Mouse (Mus musculus) kidney, embryonic 15.5 days (tissue): ENCODE measurements around the gene Magi2. TPM values are rescaled to one million over a fixed set of nuclear protein-coding genes. Genes with fewer than 3 reads are reported as not detected.

ENCODE experiments used
- ATAC-seq: fragments of 200-750 bp; cut with Nextera tagmentation; replicated peaks from 2 replicates; pipeline ENCODE4 v1.8.0; 2017; ENCODE audit warnings: moderate TSS enrichment; ENCODE audit not compliant: low FRiP score
- H3K27ac ChIP-seq: fragments of 300-500 bp; sonication (generic); 2 replicates; pipeline ENCODE4 v1.5.1; 2015; ENCODE audit warnings: mild to moderate bottlenecking, inconsistent platforms
- H3K27me3 ChIP-seq: fragments of 300-500 bp; sonication (generic); 2 replicates; pipeline ENCODE4 v1.6.1; 2015; ENCODE audit warnings: inconsistent platforms
- H3K36me3 ChIP-seq: fragments of 300-500 bp; sonication (generic); 2 replicates; pipeline ENCODE4 v1.6.1; 2015; ENCODE audit warnings: inconsistent platforms
- H3K4me1 ChIP-seq: fragments of 300-500 bp; sonication (generic); 2 replicates; pipeline ENCODE4 v1.6.1; 2015; ENCODE audit warnings: inconsistent platforms
- H3K4me2 ChIP-seq: fragments of 300-500 bp; sonication (generic); 2 replicates; pipeline ENCODE4 v1.6.1; 2015; ENCODE audit warnings: moderate library complexity, mild to moderate bottlenecking, inconsistent platforms
- H3K4me3 ChIP-seq: fragments of 300-500 bp; sonication (generic); replicated peaks from 2 replicates; pipeline ENCODE4 v1.5.1; 2015; ENCODE audit warnings: mild to moderate bottlenecking, inconsistent platforms
- H3K9ac ChIP-seq: fragments of 300-500 bp; sonication (generic); 2 replicates; pipeline ENCODE4 v1.6.1; 2015; ENCODE audit warnings: mild to moderate bottlenecking, inconsistent platforms
- H3K9me3 ChIP-seq: fragments of 300-500 bp; sonication (generic); replicated peaks from 2 replicates; pipeline ENCODE4 v1.6.1; 2016; ENCODE audit warnings: inconsistent platforms
- WGBS: fragments of 180-500 bp; shearing (Covaris S2); methylation state at CpG from one replicate; pipeline ENCODE4 v1.1.7; 2015; ENCODE audit warnings: mixed read lengths; 5-methylcytosine and 5-hydroxymethylcytosine counted together
- polyA plus RNA-seq: library from polyadenylated mRNA; unstranded; fragments of >200 nt; fragmentation: Nextera tagmentation; extraction: Ambion mirVana; gene quantifications from 2 replicates; pipeline ENCODE4 v1.2.1, GENCODE M21; 2015

Magi2 gene
- polyA plus RNA-seq, 1 experiment from 2014 or later: 18.6 TPM

DNA sequence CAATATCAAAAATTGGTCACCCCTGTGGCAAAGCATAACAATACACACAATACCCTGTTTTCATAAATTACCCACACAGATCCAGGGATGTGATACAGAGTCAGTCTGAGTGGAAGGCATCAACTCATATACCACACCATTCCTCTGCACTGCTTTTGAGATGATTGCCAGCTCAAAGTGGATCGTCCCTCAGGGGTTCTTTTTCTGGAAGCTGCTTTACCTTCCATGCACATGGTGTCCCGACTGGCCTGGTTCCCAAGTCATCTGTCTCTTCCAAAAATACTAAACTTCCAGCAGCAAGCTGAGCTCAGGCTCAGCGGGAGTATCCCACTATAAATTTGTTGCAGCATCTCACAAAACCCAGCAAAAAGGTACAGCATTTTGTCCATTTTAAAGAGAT lies 882.7 kb downstream of the Magi2 start:
- no peak overlapping the region for H3K4me3 ChIP-seq
- H3K9me3 ChIP-seq: no peaks in the 10 kb centered on the region
- H3K27ac ChIP-seq: no peak overlapping the region
- no peak overlapping the region for H3K4me2 ChIP-seq
- 87% methylated on average over 3 of the region's 3 CpGs for WGBS
- no peaks in the 10 kb centered on the region for H3K4me1 ChIP-seq
- no peak overlapping the region for H3K9ac ChIP-seq
- no peak for ATAC-seq
- H3K36me3 ChIP-seq: no peaks in the 10 kb centered on the region
- H3K27me3 ChIP-seq: no peaks in the 10 kb centered on the region

DNA sequence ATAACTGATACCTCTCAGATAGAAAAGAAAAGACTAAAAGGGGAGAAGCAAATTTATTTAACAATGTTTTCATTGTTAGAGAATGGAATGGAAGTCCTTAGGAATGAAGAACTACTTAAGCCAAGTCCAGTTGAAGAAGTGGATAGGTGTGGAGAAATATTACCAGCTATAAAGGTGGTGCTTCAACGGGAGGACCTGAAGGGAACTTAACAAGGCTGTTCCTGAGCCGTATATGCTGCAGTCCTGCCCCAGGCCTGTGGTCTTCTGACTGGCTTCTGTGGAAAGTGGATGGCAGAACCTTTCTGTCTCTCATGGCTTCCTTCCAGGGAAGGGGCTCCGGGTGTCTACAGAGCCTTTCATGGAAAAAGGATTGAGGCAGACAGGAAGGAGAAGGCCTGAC lies 890.3 kb downstream of the Magi2 start:
- Histone ChIP-seq H3K4me3 (no peak overlapping the region), H3K27ac (no peak overlapping the region), H3K9me3 (no peaks in the 10 kb centered on the region), H3K4me2 (no peak overlapping the region), H3K9ac (no peak overlapping the region), H3K4me1 (no peaks in the 10 kb centered on the region), H3K27me3 (no peaks in the 10 kb centered on the region), H3K36me3 (no peaks in the 10 kb centered on the region)
- no peak for ATAC-seq
- WGBS: 80% methylated on average over 3 of the region's 3 CpGs

DNA sequence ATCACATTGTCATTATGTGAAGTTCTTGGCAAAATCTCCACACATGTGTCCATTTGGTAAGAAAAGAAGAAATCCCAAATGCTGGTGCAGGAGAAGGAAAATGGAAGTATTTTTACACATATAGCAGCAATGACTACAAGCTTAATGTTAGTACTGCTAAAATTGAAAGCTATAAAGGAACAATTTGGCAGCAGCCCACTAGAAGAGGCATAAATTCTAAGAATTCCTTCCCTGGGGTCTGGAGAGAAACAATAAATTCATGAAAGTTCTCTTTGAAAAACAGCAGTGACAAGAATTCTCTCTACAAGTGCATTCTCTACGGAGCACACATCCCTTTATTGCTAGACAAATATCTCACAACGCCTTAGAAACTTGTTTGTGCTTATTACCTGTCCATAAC lies 913.4 kb downstream of the Magi2 start:
- H3K4me3 ChIP-seq: no peak overlapping the region
- H3K9me3 ChIP-seq: no peaks in the 10 kb centered on the region
- H3K9ac ChIP-seq: no peak overlapping the region
- H3K4me2 ChIP-seq: no peak overlapping the region
- ATAC-seq: peak; percentile 56; the same call in 1 of the 2 replicates
- WGBS: 54% methylated on average over 2 of the region's 2 CpGs
- no peaks in the 10 kb centered on the region for H3K27me3 ChIP-seq
- H3K36me3 ChIP-seq: no peaks in the 10 kb centered on the region
- H3K27ac ChIP-seq: no peak overlapping the region
- H3K4me1 ChIP-seq: no peaks in the 10 kb centered on the region

DNA sequence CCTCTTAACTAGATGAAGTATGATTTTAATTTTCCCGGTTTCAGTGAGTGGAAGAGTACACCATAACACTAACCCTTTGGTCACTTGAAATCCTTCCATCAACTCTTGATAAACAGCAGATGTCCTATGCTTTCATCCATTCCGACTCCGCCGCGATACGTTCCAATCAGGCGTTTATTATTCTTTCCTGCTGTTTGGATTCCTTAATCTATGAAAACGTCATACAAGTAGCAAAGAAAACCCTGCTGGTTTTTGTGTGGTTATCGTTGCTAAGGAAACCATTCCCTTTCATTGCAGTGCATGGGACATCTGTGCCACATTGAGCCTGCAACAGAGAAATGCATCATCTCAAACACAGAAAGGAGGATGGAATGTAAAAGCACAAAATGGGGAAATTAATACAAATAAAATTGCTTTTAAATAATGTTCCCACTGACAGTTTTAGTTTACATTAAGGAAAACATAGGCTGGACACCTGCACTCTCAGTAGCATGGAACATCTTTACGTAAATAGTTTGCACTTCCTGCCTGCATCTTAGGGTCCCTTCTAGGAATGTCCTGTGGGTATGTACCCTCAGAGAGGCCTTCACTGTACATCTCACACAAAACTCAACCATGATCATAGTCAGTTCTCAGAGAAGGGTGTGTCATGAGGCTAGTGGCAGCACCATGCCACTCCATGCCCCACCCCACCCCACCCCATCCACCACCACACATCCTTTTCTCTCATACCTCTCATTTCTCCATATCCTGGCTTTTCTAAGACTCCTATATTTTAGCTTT lies 914.0 kb downstream of the Magi2 start:
- Histone ChIP-seq H3K4me3 (no peak overlapping the region), H3K4me2 (no peak overlapping the region), H3K36me3 (no peaks in the 10 kb centered on the region), H3K9me3 (no peaks in the 10 kb centered on the region), H3K27ac (no peak overlapping the region), H3K9ac (no peak overlapping the region), H3K27me3 (no peaks in the 10 kb centered on the region), H3K4me1 (no peaks in the 10 kb centered on the region)
- 57% methylated on average over 10 of the region's 10 CpGs for WGBS
- no peak for ATAC-seq

DNA sequence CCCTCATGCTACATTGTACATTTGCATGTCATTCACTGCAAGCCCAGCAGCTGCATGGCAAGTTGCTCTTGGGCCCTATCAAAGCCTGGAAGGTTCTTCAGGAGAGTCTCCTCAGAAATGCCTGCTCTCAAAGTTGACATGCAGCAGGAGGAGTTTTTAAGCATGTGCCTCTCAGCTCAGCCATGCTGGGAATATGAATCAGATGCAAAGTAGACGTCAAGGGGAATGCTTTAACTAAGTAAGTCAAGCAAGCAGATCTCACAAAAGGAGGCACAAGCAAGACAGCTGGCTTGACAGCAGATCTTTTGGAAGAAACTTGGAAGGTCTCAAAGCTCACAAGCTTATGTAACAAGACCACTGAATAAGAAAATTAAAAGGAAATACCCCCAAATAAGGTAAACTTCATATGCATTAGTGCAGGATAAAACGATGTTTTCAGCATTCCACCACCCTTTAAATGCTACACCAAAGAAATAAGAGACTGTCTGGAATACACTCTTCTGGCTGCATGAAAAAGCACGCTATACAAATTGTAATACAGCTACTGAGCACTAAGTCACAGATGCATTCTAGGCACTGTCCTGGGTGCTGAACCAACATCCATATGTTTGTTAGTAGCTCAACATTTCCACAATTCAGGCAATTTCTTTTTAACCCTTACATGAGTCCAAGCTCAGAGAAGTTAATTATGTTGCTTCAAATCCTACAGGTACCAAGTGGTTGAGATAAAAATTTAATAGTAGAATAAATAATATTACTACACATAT lies 926.7 kb downstream of the Magi2 start:
- Histone ChIP-seq H3K27ac (no peak overlapping the region), H3K9me3 (no peaks in the 10 kb centered on the region), H3K4me2 (no peak overlapping the region), H3K4me1 (no peaks in the 10 kb centered on the region), H3K9ac (no peak overlapping the region), H3K4me3 (no peak overlapping the region), H3K36me3 (no peaks in the 10 kb centered on the region), H3K27me3 (no peaks in the 10 kb centered on the region)
- 42% methylated on average over 3 of the region's 3 CpGs for WGBS
- ATAC-seq: no peak

DNA sequence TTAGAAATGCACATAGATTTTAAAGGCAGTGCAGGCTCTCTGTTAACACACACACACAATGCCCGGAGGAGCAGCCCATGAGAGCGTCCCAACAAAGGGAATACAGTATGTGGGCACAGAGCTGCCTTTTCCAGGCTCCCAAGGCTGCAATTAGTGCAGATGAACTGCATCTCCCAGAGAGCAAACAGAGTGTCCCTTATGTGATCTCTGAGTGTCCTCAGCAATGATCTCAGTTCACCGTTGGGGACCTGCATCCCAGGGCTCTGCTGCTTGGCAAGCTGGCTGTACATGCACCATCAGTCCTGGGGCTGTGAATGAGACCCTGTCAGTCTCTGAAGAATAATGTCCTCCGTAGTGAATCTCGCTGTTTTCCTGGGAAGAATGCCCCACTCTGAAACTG lies 969.9 kb downstream of the Magi2 start:
- 44% methylated on average over 5 of the region's 5 CpGs for WGBS
- Histone ChIP-seq H3K4me2 (no peak overlapping the region), H3K36me3 (no peaks in the 10 kb centered on the region), H3K4me1 (no peaks in the 10 kb centered on the region), H3K9me3 (no peaks in the 10 kb centered on the region), H3K4me3 (no peak overlapping the region), H3K9ac (no peak overlapping the region), H3K27me3 (no peaks in the 10 kb centered on the region), H3K27ac (no peak overlapping the region)
- ATAC-seq: no peak

DNA sequence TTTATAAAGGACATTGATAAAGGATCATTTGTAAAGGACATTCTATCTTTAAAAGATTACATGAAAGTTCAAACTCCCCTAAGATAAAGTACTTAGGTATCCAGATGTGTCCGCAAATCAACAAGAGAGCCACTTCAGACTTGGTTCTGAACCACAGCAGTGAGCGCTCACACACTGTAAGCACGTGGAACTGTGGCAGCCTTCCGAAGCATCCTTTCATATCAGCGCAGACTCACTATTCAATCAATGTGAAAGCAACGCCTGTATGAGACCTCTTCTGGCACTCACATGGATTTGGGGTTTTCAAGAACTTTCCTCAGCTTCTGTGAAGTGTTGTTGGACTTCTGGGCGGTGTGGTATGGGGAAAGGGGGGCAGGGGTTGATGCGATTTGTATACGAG lies 970.6 kb downstream of the Magi2 start:
- Histone ChIP-seq H3K4me1 (no peaks in the 10 kb centered on the region), H3K9ac (no peak overlapping the region), H3K4me3 (no peak overlapping the region), H3K4me2 (no peak overlapping the region), H3K9me3 (no peaks in the 10 kb centered on the region), H3K27me3 (no peaks in the 10 kb centered on the region), H3K27ac (no peak overlapping the region), H3K36me3 (no peaks in the 10 kb centered on the region)
- ATAC-seq: no peak
- 78% methylated on average over 9 of the region's 9 CpGs for WGBS

DNA sequence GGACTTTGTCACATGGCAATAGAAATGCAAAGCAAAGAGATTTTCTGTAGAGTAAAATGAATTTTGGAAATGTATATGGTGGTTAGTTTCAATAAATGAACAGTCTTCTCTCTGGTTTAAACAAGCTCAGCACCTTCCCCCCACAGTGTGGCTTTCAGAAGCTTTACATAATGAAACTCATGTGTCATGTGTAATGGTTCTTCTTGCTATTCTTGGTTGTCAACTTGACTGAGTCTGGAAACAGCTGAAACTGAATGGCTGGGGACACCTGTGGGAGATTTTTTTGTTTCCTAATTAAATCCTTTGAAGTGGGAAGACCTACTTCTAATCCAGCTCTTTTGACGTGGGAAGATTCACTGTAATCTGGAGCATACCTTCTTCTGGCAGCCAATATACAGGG lies 974.5 kb downstream of the Magi2 start:
- WGBS: 70% methylated on average over 1 of the region's 1 CpGs
- Histone ChIP-seq H3K27ac (no peak overlapping the region), H3K4me1 (no peaks in the 10 kb centered on the region), H3K9ac (no peak overlapping the region), H3K27me3 (no peaks in the 10 kb centered on the region), H3K4me2 (no peak overlapping the region), H3K4me3 (no peak overlapping the region), H3K9me3 (no peaks in the 10 kb centered on the region), H3K36me3 (no peaks in the 10 kb centered on the region)
- no peak for ATAC-seq

DNA sequence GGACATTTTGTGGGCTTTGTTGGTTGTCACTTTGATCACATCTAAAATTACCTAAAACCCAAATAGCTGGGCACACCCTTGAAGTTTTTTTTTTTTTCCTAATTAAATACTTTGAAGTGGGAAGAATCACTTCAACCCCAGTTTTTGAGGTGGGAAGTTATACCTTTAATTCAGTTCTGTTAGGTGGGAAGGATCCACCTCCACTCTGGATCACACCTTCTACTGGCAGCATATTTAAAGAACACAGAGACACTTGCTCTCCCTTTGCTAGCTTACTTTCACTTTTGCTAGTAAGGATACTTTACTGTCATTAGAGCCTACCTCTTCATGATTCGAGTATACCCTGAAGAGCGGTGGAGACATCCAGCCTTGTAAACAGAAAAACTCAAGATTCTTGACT lies 981.3 kb downstream of the Magi2 start:
- no peaks in the 10 kb centered on the region for H3K36me3 ChIP-seq
- no peaks in the 10 kb centered on the region for H3K27me3 ChIP-seq
- WGBS: 91% methylated on average over 2 of the region's 2 CpGs
- H3K9ac ChIP-seq: no peak overlapping the region
- H3K4me1 ChIP-seq: no peaks in the 10 kb centered on the region
- H3K4me2 ChIP-seq: no peak overlapping the region
- no peaks in the 10 kb centered on the region for H3K9me3 ChIP-seq
- no peak overlapping the region for H3K27ac ChIP-seq
- no peak overlapping the region for H3K4me3 ChIP-seq
- ATAC-seq: no peak

DNA sequence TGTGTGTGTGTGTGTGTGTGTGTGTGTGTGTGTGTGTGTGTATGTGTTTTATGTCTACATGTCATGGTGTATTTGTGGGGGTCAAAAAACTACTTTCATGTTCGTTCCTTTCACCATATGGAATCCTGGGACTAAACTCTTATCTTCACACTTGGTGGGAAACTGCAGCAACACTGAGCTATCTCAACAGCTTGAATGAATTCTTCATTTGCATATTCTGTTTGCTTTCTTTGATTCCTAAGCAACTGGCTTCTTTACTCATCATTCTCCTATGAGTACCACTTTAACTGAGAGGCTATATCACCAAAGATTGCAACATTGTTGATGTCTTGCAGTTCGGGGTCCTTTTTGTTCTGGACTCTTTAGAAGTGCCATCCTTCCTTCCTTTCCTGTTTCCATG lies 986.5 kb downstream of the Magi2 start:
- H3K9me3 ChIP-seq: no peaks in the 10 kb centered on the region
- 70% methylated on average over 2 of the region's 2 CpGs for whole genome bisulfite sequencing
- no peak overlapping the region for H3K9ac ChIP-seq
- H3K4me2 ChIP-seq: no peak overlapping the region
- ATAC-seq: no peak
- no peak overlapping the region for H3K4me3 ChIP-seq
- H3K27ac ChIP-seq: no peak overlapping the region
- no peaks in the 10 kb centered on the region for H3K36me3 ChIP-seq
- no peaks in the 10 kb centered on the region for H3K27me3 ChIP-seq
- no peaks in the 10 kb centered on the region for H3K4me1 ChIP-seq

DNA sequence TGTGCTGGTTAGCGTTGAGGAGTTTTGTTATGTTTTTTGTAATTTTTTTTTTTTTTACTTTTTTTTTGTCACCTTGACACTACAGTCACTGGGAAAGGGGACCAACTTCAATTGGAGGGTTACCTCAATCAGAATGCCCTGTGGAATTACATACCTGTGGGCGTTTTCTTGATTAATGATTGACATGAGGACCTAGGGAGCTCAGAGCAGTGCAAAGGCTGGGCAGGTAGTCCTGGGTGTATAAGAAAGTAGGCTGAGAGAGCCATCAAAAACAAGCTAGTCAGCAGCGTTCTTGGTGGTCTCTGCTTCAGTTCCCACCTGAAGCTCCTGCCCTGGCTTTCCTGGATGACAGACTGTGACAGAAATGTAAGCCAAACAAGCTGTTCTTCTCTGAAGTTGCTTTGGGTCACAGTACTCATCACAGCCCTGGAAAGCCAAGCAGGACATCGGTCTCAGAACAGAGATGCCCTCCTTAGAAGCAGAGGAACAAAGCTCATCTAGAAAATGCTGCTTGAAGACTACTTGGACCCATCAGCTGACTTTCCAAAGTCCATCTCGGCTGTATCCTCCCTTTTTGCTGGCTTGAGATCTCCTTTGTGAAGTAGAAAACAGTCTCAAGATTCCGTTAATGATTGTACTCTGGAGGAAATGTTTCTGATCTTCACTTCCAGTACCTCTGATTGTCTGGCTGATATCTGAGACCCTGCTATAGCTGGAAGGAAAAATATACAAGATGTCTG lies 999.8 kb downstream of the Magi2 start:
- Histone ChIP-seq H3K9ac (no peak overlapping the region), H3K36me3 (no peaks in the 10 kb centered on the region), H3K4me2 (no peak overlapping the region), H3K27me3 (no peaks in the 10 kb centered on the region), H3K9me3 (no peaks in the 10 kb centered on the region), H3K4me1 (no peaks in the 10 kb centered on the region), H3K4me3 (no peak overlapping the region), H3K27ac (no peak overlapping the region)
- ATAC-seq: 0 out of 2 replicates have a peak, but pooled peaks have one; percentile 70
- WGBS: 74% methylated on average over 6 of the region's 6 CpGs
